In genomic region chr11:35834022-35834760, GRCm38 (mm10) we compare ENCODE assay signal across 8 mouse cellular contexts. TPM values are rescaled to one million over a fixed set of nuclear protein-coding genes. Genes with fewer than 3 reads are reported as not detected.
DNase-seq lines count a peak whose midpoint lies in the region; ATAC-seq lines count a peak whose summit lies in the region.

Gene Rars, minus strand, starts transcription at chr11:35834506.

- peak within 1 kb of the TSS; percentile 93 for H3K4me3 ChIP-seq in hindbrain, embryonic 15.5 days

- peak within 1 kb of the TSS; percentile 85 for H3K9ac ChIP-seq in hindbrain, embryonic 15.5 days

- peaks cover 22% of the 10 kb centered on the region for H3K36me3 ChIP-seq in hindbrain, embryonic 15.5 days

- peak; percentile 85 for ATAC-seq in hindbrain, embryonic 15.5 days (ENCODE audit: low FRiP score, low read depth)

- H3K4me2 ChIP-seq in hindbrain, embryonic 15.5 days, result peak within 1 kb of the TSS; percentile 69

- no peaks in the 10 kb centered on the region for H3K27me3 ChIP-seq in hindbrain, embryonic 15.5 days

- H3K27ac ChIP-seq in hindbrain, embryonic 15.5 days (replicated peaks), result peak within 1 kb of the TSS; percentile 46; the same call in 1 of the 2 replicates

- H3K9me3 ChIP-seq in hindbrain, embryonic 15.5 days, result no peaks in the 10 kb centered on the region

- peak; percentile 94 for DNase-seq in T-cell, adult 2 months (ENCODE audit: low spot score)
- DNase-seq in cerebellum, postnatal 36 days, result peak; percentile 94 to 96
- DNase-seq in frontal cortex, postnatal 36 days (ENCODE audit: low spot score in 2 of 2), result peak; percentile 94 to 95
- peak; percentile 83 for DNase-seq in left cerebral cortex, adult 11 months (ENCODE audit: low spot score)
- peak; percentile 93 to 95 for DNase-seq in lung, postnatal 4 days
- DNase-seq in retina, postnatal 7 days (ENCODE audit: low read depth, low spot score), result peak; percentile 91
- peak; percentile 80 for DNase-seq in urinary bladder, adult 2 months (ENCODE audit: low spot score)

- WGBS in hindbrain, embryonic 15.5 days, result 3% methylated on average over 46 of the region's 46 CpGs

- peaks cover 21% of the 10 kb centered on the region for H3K4me1 ChIP-seq in hindbrain, embryonic 15.5 days (replicated peaks)

RNA-seq across cellular contexts. Expression of gene Rars, which starts in this region (rescaled TPM):
- polyA plus RNA-seq in hindbrain, embryonic 15.5 days (2015; fragmentation: Nextera tagmentation; extraction: Ambion mirVana), result 64.0 and 67.0 TPM in 2 replicates
- 49.7 and 52.7 TPM in 2 replicates for polyA plus RNA-seq in urinary bladder, adult 2 months (2012; rRNA removed)

Comparison
In these comparisons a context has a peak if more than half of its experiments do, and no peak if none do; other contexts are left out.
1. Peak in every context shown above with its lines: DNase-seq, ATAC-seq, H3K4me3 ChIP-seq and H3K27ac ChIP-seq.